Mouse (Mus musculus) lung, adult 2 months (tissue): ENCODE measurements at regions not wholly inside any gene's neighbourhood (a gene's known extent, or its start where the extent isn't known, plus 50 kb on each side); places are given as distances from the start of the nearest gene placed in this dataset.

Experiments used
- CTCF ChIP-seq: fragments of 200-500 bp; IDR thresholded peaks from 2 replicates; pipeline ENCODE4 v1.5.1; 2011; ENCODE audit warnings: mild to moderate bottlenecking, low read length, control low read depth; ENCODE audit not compliant: insufficient read depth
- POLR2A ChIP-seq: fragments of 200-500 bp; IDR thresholded peaks from 2 replicates; pipeline ENCODE4 v1.6.1; 2011; ENCODE audit warnings: low read depth, mild to moderate bottlenecking, control low read depth, low read length, borderline replicate concordance; ENCODE audit errors: extremely low read depth

- TF ChIP-seq CTCF (no peak), POLR2A (no peak)
Measured at GRCm38 (mm10) chr13:4714724-4715123, 105.8 kb upstream of the Akr1e1 start.
